Mouse (Mus musculus) liver, adult 2 months (tissue): Measurements from ENCODE around the gene Arhgdib. TPM values are rescaled to one million over a fixed set of nuclear protein-coding genes. Genes with fewer than 3 reads are reported as not detected.

ENCODE experiments used
- DNase-seq: peaks from one replicate; pipeline ENCODE4 v3.0.0-alpha.2; 2011; ENCODE audit warnings: low read depth, low spot score; ENCODE audit errors: extremely low read depth
- H3K27ac ChIP-seq: fragments of 200-500 bp; replicated peaks from 2 replicates; pipeline ENCODE4 v1.5.1; 2012; ENCODE audit warnings: low read depth, mild to moderate bottlenecking, control low read depth, inconsistent platforms, low read length; ENCODE audit not compliant: insufficient read depth
- H3K27me3 ChIP-seq: fragments of 200-500 bp; 2 replicates; pipeline ENCODE4 v1.6.1; 2012; ENCODE audit warnings: mild to moderate bottlenecking, moderate library complexity, low read length, inconsistent platforms; ENCODE audit not compliant: control insufficient read depth, insufficient read depth
- H3K36me3 ChIP-seq: fragments of 200-500 bp; 2 replicates; pipeline ENCODE4 v1.6.1; 2012; ENCODE audit warnings: low read length, inconsistent platforms; ENCODE audit not compliant: control insufficient read depth, insufficient read depth
- H3K4me1 ChIP-seq: fragments of 200-500 bp; 2 replicates; pipeline ENCODE4 v1.6.1; 2011; ENCODE audit warnings: low read length; ENCODE audit not compliant: control insufficient read depth, insufficient read depth
- H3K4me3 ChIP-seq: fragments of 200-500 bp; 2 replicates; pipeline ENCODE4 v1.5.1; 2011; ENCODE audit warnings: low read depth, mild to moderate bottlenecking, control low read depth, low read length, moderate library complexity; ENCODE audit not compliant: insufficient read depth
- H3K79me2 ChIP-seq: fragments of 200-500 bp; 2 replicates; pipeline ENCODE4 v1.6.1; 2012; ENCODE audit warnings: inconsistent platforms, mild to moderate bottlenecking, low read length, moderate library complexity; ENCODE audit not compliant: control insufficient read depth, insufficient read depth
- H3K9ac ChIP-seq: fragments of 200-500 bp; 2 replicates; pipeline ENCODE4 v1.6.1; 2012; ENCODE audit warnings: low read depth, mild to moderate bottlenecking, control low read depth, inconsistent platforms, low read length
- CTCF ChIP-seq: fragments of 200-500 bp; IDR thresholded peaks from 2 replicates; pipeline ENCODE4 v1.5.1; 2011; ENCODE audit warnings: low read depth, low read length, control low read depth
- POLR2A ChIP-seq: fragments of 200-500 bp; IDR thresholded peaks from 2 replicates; pipeline ENCODE4 v1.6.1; 2011; ENCODE audit warnings: low read length, control low read depth; ENCODE audit not compliant: insufficient read depth; ENCODE audit errors: extremely low read depth
- WGBS: fragments of 180-500 bp; shearing (Covaris S2); methylation state at CpG from one replicate; pipeline ENCODE4 v1.1.7; 2018; 5-methylcytosine and 5-hydroxymethylcytosine counted together
- polyA plus RNA-seq: library from polyadenylated mRNA; depleted of rRNA; stranded (reverse); fragments of >200 nt; gene quantifications from 2 replicates; pipeline ENCODE4 v1.2.3, GENCODE M21; 2012
- total RNA-seq: library from RNA; depleted of rRNA; stranded (reverse); fragments of >200 nt; gene quantifications from 2 replicates; pipeline ENCODE4 v1.2.3, GENCODE M21; 2014

Gene Arhgdib
- total and polyA plus RNA-seq, 2 experiments = 5.3 to 11.9 TPM

GRCm38 (mm10) chr6:136955240-136955639, 13.5 kb upstream of the Arhgdib start:
- Histone ChIP-seq H3K4me3 (no peak overlapping the region), H3K27ac (no peak overlapping the region), H3K9ac (no peak overlapping the region), H3K36me3 (no peaks in the 10 kb centered on the region), H3K4me1 (peaks cover 2% of the 10 kb centered on the region; the same call in 1 of the 2 replicates), H3K27me3 (no peaks in the 10 kb centered on the region; the same call in 1 of the 2 replicates), H3K79me2 (no peaks in the 10 kb centered on the region)
- 61% methylated on average over 3 of the region's 3 CpGs for WGBS
- TF ChIP-seq CTCF (no peak), POLR2A (no peak)
- no peak for DNase-seq

- Histone ChIP-seq H3K4me3 (no peak overlapping the region), H3K79me2 (no peaks in the 10 kb centered on the region), H3K27me3 (no peaks in the 10 kb centered on the region; the same call in 1 of the 2 replicates), H3K36me3 (no peaks in the 10 kb centered on the region), H3K4me1 (peaks cover 2% of the 10 kb centered on the region; the same call in 1 of the 2 replicates), H3K27ac (no peak overlapping the region), H3K9ac (no peak overlapping the region)
- DNase-seq = peak; percentile 20
- 23% methylated on average over 8 of the region's 8 CpGs for WGBS
- TF ChIP-seq POLR2A (no peak), CTCF (no peak)
Observed at GRCm38 (mm10) chr6:136954715-136955114, 13.0 kb upstream of the Arhgdib start.

GRCm38 (mm10) chr6:136954192-136954591, 12.5 kb upstream of the Arhgdib start:
- Histone ChIP-seq H3K27me3 (no peaks in the 10 kb centered on the region; the same call in 1 of the 2 replicates), H3K4me3 (no peak overlapping the region), H3K9ac (no peak overlapping the region), H3K27ac (no peak overlapping the region), H3K4me1 (peaks cover 2% of the 10 kb centered on the region; the same call in 1 of the 2 replicates), H3K36me3 (no peaks in the 10 kb centered on the region), H3K79me2 (no peaks in the 10 kb centered on the region)
- 79% methylated on average over 6 of the region's 6 CpGs for WGBS
- TF ChIP-seq POLR2A (no peak), CTCF (no peak)
- no peak for DNase-seq

GRCm38 (mm10) chr6:136952930-136953329, 11.2 kb upstream of the Arhgdib start:
- no peak for DNase-seq
- H3K27me3 ChIP-seq = no peaks in the 10 kb centered on the region; the same call in 1 of the 2 replicates
- no peaks in the 10 kb centered on the region for H3K36me3 ChIP-seq
- peaks cover 2% of the 10 kb centered on the region; the same call in 1 of the 2 replicates for H3K4me1 ChIP-seq
- no peak overlapping the region for H3K27ac ChIP-seq
- H3K79me2 ChIP-seq = no peaks in the 10 kb centered on the region
- no peak for TF ChIP-seq POLR2A
- no peak for TF ChIP-seq CTCF
- no peak overlapping the region for H3K4me3 ChIP-seq
- WGBS = 82% methylated on average over 9 of the region's 9 CpGs
- no peak overlapping the region for H3K9ac ChIP-seq

GRCm38 (mm10) chr6:136950171-136950570, 8.5 kb upstream of the Arhgdib start:
- H3K27me3 ChIP-seq = no peaks in the 10 kb centered on the region; the same call in 1 of the 2 replicates
- no peak overlapping the region for H3K9ac ChIP-seq
- DNase-seq = no peak
- H3K4me3 ChIP-seq = no peak overlapping the region
- TF ChIP-seq POLR2A = no peak
- TF ChIP-seq CTCF = no peak
- peaks cover 2% of the 10 kb centered on the region; the same call in 1 of the 2 replicates for H3K4me1 ChIP-seq
- WGBS = 86% methylated on average over 2 of the region's 2 CpGs
- H3K36me3 ChIP-seq = no peaks in the 10 kb centered on the region
- H3K79me2 ChIP-seq = no peaks in the 10 kb centered on the region
- H3K27ac ChIP-seq = no peak overlapping the region

GRCm38 (mm10) chr6:136947716-136948115, 6.0 kb upstream of the Arhgdib start:
- WGBS = 88% methylated on average over 4 of the region's 4 CpGs
- H3K36me3 ChIP-seq = no peaks in the 10 kb centered on the region
- H3K9ac ChIP-seq = no peak overlapping the region
- no peaks in the 10 kb centered on the region for H3K79me2 ChIP-seq
- H3K4me1 ChIP-seq = no peaks in the 10 kb centered on the region
- no peak overlapping the region for H3K27ac ChIP-seq
- DNase-seq = no peak
- no peak for TF ChIP-seq POLR2A
- TF ChIP-seq CTCF = no peak
- H3K4me3 ChIP-seq = no peak overlapping the region
- H3K27me3 ChIP-seq = no peaks in the 10 kb centered on the region; the same call in 1 of the 2 replicates
